Mouse (Mus musculus): ENCODE results near the gene Ccdc106.
"Not testable (repeated sequence)": the region's sequence is repeated elsewhere in the genome, so short reads cannot be mapped to it uniquely, and the experiment has no call there.

The Ccdc106 gene

DNA sequence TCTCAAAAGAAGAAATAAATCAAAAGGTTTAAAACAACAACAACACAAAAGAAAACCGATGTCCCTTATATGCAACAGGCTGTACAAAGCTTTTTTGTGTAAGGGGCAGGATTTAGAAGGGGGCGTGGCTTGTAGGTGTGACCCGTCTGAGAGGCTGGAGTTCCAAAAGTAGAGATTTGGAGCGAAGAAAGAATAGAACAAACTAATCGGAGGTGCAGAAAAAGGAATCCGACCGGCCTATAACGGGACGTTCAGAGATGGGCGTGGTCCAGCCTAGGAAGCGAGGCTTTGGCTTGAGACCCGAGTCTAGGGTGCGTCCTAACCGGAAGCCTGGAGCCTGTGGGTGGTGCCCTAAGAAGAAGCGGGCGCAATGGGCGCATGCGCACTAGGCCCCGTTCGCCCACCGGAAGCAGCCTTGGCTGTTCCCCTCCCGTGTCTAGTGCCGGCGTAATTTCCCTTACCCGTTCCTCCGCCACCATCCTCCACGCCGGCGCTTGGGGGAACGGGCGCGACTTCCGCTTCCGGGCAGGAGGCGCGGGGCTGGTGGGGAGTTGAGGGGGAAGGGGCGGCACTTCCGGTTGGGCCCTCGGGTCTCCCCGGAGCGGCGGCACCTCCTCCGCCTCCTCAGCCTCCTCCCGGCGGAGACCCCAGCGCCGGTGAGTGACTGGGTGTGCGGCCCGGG lies at the start of gene Ccdc106, which contains the start of gene Zfp865:
Ccdc106 (plus strand) TSS at position 554 of the 682 bp plus-strand sequence.
Zfp865 (plus strand) TSS at position 377 of the 682 bp plus-strand sequence.
- DNase-seq (ENCODE audit: low read depth, low spot score) = peak; percentile 100

DNA sequence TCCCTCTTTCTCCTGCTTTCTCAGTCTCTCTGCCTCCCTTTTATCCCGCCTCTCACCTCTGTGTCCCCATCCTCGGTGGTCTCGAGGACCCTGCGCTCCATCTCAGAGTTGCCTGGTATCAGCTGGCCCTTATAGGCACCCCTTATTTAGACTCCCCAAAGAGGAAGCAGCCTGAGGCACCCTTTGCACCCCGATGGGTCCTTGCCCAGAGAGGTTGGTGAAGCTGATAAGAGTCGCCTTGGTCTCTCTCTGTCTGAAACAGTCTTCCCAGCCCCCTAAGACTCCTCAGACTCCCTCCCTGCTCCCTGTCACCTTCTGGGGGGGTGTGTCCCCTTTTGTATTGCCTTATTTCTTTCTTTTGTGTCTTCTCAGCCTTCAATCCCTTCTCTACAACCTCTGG lies 49.3 kb upstream of the Ccdc106 start, which contains the start of gene Sbk3:
Sbk3 (minus strand) TSS at position 101 of the 400 bp plus-strand sequence.
- no peak for DNase-seq (ENCODE audit: low read depth, low spot score)

DNA sequence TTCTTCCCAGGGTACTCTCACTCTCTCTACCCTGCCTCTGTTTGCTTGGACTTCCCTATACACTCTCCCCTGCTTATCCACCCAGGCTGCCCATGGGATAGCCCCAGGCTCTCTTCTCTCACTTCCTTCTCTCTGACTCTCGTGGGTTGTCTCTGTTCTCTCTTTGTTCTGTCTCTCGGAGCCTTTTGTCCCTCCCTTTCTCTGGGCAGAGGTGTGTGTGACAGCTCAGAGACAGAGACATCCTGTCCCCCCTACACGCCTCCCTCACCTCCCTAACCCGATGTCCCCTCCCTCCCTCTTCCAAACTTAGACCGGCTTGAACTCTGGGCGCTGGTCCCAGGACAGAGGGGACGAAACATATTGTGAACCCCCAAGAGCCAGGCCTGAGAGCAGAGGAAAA lies 48.6 kb upstream of the Ccdc106 start:
- DNase-seq (ENCODE audit: low read depth, low spot score) = no peak

DNA sequence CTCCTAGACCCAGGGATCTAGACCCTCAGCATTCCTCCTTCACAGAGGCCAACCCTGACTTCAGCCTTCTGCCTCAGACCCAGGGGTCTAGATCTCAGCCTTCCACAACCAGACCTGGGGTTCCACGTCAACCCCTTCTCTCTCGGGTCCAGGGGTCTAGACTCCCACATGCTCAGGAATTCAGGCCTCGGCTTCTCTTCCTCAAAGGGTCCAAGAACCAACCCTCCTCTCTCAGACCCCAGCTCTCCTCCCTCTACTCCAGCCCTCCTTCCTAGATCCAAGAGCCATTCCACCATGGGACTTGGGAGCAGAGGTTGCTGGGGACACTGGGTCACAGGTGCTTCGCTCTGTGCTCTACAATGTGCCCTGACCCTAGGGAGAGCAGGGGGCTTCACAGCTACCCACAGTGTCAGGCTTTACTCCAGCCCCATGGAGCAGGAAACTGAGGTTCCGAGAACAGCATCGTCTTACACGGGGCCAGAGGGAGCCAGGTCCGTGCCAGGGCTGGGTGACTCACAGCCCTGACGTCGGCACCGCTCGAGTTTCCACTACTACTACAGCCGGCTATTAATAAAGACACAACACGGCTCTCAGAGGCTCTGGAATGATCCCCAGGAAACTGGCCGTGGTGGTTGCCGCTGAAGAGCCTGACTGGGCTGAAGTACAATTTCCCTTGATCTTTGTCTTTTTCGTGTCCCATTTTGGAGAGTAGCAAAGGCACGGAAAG lies 47.9 kb upstream of the Ccdc106 start:
- no peak for DNase-seq (ENCODE audit: low read depth, low spot score)

DNA sequence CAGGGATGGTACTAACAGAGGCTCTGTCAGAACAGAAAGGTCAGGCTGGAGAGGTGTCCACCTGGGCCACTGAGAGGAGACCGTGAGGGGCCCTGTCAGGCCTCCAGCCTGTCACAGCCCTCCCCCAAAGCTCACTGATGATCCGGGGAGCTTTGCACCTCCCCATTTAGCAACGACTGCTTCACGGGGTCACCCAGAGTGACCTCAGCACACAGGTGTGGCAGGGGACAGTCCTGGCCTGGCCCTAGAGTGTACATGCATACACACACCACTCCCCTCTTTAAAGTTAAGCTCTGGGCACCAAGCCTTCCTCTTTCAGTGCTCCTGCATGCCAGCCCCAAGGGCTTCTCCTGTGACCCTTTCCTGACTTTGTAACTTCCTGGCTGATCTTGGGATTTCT lies 44.9 kb upstream of the Ccdc106 start:
- no peak for DNase-seq (ENCODE audit: low read depth, low spot score)

DNA sequence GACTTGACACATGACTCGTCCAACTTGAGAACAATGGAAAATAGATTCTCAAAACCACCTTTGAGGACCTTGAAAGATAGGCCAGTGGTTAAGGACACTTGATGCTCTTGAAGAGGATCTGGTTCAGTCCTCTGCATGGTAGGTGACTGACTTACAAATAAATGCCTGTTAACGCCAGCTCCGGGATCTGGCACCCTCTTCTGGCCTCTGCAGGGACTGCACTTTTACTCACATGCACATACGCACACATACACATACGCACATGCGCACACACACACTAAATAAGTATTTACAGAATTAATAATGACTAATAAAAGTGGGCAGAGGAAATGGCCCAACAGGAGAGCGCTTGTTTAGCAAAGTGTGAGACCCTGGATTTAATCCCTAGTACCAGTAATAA lies 43.5 kb upstream of the Ccdc106 start:
- DNase-seq (ENCODE audit: low read depth, low spot score) = peak; percentile 28

DNA sequence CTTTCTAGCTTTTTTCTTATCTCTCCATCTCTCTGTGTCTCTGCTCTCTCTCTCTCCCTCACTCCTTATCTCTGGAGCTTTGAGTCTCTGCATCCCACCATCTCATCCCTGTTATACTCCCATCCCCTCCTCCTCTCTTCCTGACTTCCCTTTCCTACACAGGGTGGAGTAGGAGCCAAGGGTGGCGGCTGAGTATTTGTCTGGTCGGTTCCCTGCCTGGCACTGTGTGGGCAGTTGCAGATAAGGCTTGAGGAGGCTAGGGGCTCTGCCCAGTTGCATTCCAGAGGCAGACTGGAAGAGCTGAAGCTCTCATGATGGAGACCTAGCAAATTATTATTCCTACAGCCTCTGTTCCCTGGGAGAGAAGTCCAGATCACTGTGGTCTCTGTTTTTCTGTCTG lies 32.1 kb upstream of the Ccdc106 start:
- no peak for DNase-seq (ENCODE audit: low read depth, low spot score)

DNA sequence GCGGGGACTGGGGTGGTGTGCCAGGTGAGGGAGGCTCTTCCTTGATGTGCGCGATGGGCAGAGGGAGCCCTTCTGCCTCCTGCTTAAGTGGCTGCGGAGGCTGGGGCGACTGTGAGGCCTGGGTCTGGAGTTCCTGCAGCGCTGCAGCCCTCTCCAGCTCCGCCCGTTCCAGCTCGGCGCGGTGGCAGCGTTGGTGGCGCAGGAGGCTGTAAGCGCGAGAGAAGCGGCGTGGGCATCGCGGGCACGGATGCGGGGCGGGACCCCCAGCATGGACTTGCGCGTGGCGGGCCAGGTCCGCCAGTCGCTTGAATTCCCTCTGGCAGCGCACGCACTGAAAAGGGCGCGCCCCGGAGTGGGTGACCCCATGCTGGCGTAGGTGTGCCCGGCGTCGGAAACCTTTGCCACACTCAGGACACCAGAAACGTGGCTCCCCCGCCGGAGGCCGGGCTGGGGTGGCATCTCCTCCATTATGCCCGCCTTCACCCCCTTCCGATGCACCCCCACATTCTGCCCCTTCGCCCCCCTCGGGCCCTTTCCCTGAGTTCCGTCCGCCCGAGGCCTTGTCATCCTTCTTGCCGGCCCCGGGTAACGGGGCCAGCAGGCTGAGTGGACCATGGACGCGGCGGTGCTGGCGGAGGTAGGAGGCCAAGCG lies 26.9 kb upstream of the Ccdc106 start:
- no peak for DNase-seq (ENCODE audit: low read depth, low spot score)

DNA sequence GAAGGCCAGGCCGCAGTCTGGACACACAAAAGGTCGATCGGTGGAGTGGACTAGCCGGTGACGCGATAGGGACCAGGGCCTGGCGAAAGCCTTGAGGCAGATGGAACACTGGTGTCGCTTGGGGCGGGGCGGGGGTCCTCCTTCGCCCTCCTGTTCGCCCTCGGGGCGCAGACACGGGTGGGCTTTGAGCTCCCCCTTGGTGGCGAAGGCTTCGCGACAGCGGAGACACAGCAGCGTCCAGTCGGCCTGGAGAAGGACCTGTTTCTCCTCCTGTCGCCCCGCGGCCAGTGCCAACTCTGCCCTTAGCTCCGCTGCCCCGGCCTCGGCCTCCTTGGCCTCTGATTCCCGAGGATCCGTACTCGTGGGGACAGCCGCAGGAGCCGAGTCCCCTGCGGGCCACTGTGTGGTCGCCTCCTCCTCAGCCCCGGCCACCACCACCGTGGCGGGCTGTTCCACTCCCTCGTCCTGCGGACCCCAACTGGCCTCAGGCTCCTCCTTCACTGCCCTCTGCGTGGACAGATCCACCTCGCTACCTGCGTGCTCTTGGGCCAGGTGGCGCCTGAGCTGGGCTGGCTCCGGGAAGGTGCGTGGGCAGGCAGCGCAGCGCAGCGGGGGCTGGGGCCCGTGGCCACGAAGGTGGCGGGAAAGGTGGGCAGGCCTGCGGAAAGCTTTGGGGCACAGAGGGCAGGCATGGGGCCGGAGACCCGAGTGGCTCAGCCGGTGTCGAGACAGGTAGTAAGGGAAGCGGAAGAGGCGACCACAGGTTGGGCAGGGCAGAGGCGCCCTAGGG lies 26.2 kb upstream of the Ccdc106 start:
- DNase-seq (ENCODE audit: low read depth, low spot score) = no peak

DNA sequence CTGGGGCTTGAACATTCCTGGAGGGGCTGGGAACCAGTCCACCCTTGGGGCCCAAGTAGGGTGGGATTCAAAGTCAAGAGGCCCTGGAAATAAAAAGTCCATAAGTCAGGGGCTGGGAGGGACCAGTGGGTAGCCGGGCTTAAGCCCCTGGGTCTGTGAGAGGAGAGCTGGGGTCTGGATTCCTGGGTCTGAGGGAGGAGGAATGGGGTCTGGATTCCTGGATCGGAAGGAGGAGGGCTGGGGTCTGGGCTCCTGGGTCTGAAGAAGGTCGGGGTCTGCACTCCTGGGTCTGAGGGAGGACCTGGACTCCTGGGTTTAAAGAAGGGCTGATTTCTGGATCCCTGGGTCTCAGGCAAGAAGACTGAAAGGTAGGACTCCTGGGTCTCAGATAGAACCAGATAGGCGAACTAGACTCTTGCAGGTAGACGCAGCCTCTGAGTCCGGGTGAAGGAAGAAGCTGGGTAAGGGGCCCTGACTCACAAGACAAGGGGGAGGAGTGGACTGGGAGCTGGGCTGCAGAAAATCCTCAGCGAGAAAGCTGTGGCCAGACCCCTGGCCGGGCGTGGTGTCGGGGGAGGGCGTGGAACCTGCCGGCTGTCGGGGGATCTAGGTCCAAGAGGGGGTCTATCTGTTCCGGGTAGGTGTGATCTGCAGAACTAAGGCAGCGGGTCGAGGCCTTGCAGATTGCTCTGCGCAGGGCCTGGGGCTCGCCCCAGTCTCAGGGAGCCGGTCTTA lies 24.9 kb upstream of the Ccdc106 start:
- DNase-seq (ENCODE audit: low read depth, low spot score) = no peak

DNA sequence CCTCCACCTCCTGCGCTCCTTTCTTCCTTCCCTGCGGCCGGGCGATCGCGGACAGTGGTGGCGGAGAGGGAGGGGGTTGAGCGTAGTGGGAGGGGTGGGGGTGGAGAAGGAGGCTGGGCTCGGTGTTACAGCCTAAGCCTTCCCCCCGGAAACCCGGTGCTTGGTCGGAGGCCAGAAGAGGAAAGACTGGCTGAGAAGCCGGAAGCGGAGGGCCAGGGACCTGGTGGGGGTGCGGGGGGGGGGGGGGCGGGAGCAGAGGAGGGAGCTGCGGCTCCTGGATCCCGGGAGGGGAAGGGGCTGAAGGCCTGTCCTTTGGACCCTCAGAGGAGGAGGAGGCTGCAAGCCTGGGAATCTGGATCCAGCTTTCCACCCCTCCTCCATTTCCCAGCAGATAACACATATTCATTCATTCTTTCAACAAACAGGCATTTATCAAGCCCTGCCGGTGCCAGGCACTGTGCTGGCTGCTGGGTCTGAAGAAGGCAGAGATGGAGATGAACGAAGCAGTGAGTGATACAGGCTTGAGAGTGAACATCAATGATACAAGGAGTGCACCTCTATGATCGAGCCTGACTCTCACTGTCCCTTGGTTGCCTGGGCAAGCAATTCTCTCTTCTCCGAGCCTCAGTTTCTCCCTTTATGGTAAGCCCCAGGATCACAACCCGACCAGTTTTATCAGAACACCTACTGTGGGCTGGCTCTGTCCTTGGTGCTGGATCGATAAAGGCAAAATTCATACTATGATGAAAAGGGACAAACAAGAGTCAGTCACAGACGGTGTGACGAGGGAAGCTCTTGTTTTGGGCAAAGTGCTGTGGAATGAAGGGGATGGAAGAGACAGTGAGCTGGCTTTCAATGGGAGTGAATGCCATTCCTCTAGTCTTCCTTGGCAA lies 24.1 kb upstream of the Ccdc106 start, which contains the start of gene Zfp579:
Zfp579 (minus strand) TSS at position 156 of the 893 bp plus-strand sequence.
- DNase-seq (ENCODE audit: low read depth, low spot score) = peak; percentile 87

DNA sequence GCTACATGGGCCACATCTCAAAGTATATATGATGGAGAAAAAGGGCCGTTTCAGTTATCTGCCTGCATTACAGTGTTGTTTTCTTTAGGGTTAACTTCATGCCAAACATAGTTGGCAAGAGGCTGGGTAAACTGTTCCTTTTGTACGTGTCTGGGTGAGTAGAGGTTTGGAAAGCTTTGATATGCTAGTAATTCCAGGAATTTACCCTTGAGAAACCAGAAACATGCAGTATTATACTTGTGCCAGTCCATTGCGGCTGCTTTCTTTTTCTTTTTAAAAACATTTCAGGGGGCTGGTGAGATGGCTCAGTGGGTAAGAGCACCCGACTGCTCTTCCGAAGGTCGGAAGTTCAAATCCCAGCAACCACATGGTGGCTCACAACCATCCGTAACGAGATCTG lies 23.4 kb upstream of the Ccdc106 start:
- no peak for DNase-seq (ENCODE audit: low read depth, low spot score)

DNA sequence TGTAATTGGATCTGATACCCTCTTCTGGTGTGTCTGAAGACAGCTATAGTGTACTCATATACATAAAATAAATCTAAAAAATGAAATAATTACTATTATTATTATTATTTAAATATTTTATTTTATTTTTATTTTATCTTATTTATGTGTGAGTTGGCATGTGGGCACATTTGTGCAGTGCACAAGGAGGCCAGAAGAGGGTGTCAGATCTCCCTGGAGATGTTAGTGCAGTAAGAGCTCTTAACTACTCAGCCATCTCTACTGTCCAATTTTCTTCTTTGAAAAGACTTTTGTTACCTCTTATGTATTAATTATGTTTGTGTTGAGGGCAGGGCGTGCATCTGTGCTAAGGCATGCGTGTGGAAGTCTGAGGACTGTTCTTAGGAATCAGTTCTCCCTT lies 20.5 kb upstream of the Ccdc106 start:
- peak; percentile 69 for DNase-seq (ENCODE audit: low read depth, low spot score)

DNA sequence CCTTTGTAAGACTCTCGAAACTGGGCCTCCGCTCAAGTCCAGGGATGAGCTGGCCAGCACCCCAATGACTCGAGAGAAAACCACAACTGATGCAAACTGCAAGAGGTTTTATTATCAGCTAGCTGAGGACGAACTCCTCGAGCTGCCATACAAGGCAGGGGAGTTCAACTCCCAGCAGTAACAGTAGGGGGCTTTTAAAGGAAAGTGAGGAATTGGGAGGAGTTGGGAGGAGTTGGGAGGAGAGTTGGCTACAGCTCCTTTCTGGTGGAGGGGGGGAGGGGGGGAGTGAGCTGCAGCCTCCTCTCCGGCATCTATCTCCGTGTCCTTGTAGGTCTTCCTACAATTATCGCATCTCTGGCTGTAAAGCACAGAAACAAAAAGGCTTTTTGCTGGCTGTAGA lies 17.5 kb upstream of the Ccdc106 start:
- DNase-seq (ENCODE audit: low read depth, low spot score) = not testable (repeated sequence)

DNA sequence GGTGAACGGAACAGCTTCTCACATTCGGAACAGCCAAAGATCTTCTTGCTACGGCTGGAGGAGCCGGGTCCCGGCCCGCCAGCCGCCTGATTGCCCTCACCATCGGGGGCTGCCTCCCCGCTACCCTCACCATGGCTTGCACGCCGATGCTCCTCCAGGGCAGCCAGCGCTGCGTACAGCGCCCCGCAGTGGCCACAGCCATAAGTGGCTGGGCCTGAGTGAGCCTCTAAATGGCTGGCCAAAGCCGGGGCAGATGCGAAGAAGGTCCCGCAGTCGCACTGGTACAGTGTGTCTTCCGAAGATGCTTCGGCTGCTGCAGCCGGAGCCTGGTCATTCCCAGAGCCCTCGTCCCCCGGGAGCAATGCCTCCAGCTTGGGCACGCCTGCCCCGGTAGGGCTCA lies 12.1 kb upstream of the Ccdc106 start:
- DNase-seq (ENCODE audit: low read depth, low spot score) = no peak

DNA sequence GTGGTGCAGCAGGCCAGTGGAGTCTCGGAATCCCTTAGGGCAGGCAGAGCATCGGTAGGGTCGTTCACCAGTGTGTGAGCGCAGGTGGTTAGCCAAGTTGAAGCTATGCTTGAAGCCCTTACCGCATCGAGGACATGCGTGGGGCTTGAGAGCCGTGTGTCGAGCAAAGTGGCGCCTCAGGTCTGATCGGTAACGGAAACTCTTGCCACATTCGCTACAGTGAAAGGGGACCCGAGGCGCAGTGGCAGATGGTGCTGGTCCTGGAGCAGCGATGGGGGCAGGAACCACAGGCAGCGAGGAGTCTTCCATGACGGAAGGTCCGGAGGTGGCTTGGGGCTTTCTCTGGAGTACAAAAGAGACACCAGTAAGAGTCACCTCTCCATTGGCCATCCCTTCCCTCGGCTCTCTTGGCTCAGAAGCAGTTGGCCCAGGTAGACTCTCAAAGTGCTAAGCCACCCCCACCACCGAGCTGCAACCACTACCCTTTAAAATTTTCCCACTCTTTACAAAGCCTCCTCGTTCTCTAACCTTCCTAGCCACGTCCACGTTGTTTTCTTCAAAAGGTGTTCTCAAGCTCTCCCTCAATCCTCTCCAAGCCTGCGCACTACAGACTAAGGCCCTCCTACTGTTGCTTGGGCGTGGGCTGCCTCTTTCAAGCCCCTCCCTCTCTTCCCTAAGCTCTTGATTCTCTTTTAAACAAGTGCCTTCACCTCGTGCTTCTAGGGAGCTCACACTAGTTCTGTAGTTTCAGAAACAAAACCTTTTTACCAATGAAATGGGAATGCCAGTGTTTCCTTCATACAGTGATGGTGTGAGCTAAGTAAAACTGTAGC lies 7.5 kb upstream of the Ccdc106 start:
- DNase-seq (ENCODE audit: low read depth, low spot score) = no peak

DNA sequence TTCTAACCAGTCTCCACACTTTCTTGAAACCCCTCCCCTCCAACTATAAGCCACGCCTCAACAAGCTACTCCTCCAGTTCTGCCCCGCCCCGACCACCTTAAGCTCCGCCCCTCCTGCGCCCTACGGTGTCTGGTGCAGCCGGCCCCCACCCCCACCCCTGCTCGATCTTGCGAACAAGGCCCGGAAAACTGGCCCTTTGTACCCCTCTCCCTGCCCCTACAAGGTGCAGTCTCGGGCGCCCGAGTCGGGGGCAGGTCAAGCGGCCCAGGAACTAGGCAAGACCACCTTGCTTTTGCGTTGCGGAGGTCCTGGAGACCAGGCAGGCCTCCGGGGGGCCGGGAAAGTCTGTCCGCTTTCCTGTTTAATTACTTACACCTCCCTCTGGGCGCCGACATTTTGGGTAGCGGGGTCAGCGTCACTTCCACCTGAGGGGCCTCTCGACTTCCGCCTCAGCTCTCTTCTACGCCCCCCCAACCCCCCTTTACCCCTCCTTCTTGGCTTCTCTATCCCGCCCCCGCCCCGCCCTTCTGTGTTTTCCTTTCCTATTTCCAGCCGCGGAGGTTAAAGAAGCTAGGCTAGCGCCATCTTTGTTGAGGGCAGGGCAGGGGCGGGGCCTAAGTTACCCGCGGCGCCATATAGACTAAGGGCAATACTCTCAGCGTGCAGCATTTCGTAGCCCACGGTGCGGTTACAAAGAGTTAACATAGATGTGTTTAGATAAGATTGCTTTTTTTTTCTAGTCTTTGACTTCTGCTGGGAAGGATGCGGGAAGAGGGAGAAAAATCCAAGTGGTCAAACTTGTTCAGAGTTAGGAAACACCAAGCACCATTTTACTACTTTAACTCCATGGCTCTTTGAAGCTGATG lies 5.9 kb upstream of the Ccdc106 start, which contains the start of the genes Zfp524 and Fiz1:
Zfp524 (plus strand) TSS at position 165 of the 867 bp plus-strand sequence.
Fiz1 (minus strand) TSS at position 447 of the 867 bp plus-strand sequence.
- peak; percentile 98 for DNase-seq (ENCODE audit: low read depth, low spot score)

All from CD4-positive, CD25-positive, alpha-beta regulatory T cell, adult 2 months (primary cell).